Mouse (Mus musculus) testis, adult 2 months (tissue): ENCODE measurements around the gene Ccdc13.

ENCODE experiments used
- CTCF ChIP-seq: fragments of 200-500 bp; IDR thresholded peaks from 2 replicates; pipeline ENCODE4 v1.5.1; 2012; ENCODE audit warnings: low read depth, mild to moderate bottlenecking, inconsistent platforms, low read length, moderate library complexity; ENCODE audit not compliant: control insufficient read depth, insufficient read depth, insufficient replicate concordance
- POLR2A ChIP-seq: fragments of 200-500 bp; IDR thresholded peaks from 2 replicates; pipeline ENCODE4 v1.6.1; 2012; ENCODE audit warnings: low read depth, mild to moderate bottlenecking, inconsistent platforms, low read length, moderate library complexity; ENCODE audit not compliant: control insufficient read depth

GRCm38 (mm10) chr9:121765166-121765855, 74.0 kb downstream of the Ccdc13 start:
- no peak for TF ChIP-seq POLR2A
- TF ChIP-seq CTCF = no peak
